Mouse (Mus musculus) activated CD4-positive, CD25-positive, alpha-beta regulatory T cell, adult 4 months (primary cell): ENCODE data around the gene Rexo4. TPM values are rescaled to one million over a fixed set of nuclear protein-coding genes. Genes with fewer than 3 reads are reported as not detected.

Experiments used
- ATAC-seq: one replicate; pipeline ENCODE4 v1.8.0; 2017
- polyA plus RNA-seq, 2 experiments: library from polyadenylated mRNA; unstranded; fragments of 100-300 nt; shearing (Covaris generic); gene quantifications; one replicate each; pipeline ENCODE4 v1.2.1; 2017

Rexo4 gene
- polyA plus RNA-seq, 2 experiments from 2014 or later = 45.0 to 50.3 TPM

DNA sequence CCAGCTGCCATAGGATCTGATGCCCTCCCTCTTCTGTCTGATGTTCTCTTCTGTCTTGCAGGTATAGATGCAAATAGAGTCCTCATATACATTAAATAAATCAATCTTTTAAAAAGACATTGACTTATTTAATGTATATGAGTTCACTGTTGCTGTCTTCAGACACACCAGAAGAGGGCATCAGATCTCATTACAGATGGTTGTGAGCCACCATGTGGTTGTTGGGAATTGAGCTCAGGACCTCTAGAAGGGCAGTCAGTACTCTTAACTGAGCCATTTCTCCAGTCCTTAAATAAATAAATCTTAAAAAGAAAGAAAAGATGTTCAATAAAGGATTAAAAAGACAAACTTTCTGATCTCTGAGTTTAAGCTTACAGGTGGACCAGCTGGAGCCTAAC, 54.8 kb downstream of the Rexo4 start:
- ATAC-seq = no peak

DNA sequence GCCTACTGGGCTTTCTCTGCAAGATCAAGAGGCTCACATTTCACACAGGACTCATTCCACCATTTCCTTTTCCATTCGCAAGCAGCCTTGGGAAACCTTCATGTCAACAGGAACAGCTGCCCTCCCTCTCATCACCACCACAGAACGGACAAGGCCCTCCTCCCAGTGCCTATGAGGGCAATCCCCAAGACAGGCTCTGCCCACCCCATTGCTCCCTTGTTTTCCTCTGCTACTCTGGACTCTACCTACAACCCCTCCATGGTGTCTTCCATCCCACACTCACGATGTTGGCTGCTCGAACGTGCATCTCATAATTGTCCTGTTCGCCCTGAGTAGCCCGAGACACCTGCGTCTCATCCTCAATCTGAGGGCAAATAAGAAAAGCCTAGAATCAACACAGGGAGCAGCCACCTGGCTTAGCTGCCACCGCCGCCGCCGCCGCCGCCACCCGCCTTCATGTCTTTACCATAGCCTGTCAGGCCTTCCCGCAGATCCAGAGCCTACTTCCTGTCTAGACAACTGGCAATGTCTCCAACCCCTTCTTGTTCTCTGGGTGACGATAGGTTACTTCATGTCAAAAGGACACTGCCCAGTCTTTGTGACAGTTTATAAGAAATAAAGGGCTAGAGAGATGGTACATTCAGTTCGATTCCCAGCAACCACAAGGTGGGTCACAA, 55.3 kb downstream of the Rexo4 start:
- no peak for ATAC-seq

- no peak for ATAC-seq
Measured at GRCm38 (mm10) chr2:26907109-26907508, 57.1 kb downstream of the Rexo4 start.

GRCm38 (mm10) chr2:26906431-26906830, 57.8 kb downstream of the Rexo4 start:
- no peak for ATAC-seq

DNA sequence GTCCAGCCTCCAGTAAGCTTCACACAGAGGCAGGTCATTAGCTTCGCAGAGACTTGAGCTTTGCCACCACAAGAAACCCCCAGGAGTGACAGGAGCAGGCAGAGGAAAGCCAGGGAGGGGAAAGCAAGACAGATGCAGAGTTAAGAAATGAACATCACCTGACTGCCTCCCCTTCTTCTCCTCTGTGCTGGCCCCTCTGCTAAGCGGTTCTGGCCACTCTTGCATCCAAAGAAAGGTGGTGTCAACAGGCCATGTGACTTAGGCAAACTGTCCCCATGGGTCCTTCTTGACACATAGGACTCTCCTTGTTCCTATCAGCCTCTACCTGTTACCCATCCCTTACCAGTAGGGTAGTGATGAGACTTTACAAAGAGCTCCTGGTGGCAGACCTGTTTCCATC, 58.2 kb downstream of the Rexo4 start:
- ATAC-seq = no peak

Other genes with a start within 250 kb of the Rexo4 start
- not detected for gene Abo, start 99.4 kb downstream of the Rexo4 start, polyA plus RNA-seq
- 10 to 100 TPM; 17.5 to 25.5 TPM for gene Surf6, start 61.5 kb downstream of the Rexo4 start, polyA plus RNA-seq
- 10 to 100 TPM; 10.3 to 11.3 TPM for gene Med22, start 53.7 kb downstream of the Rexo4 start, polyA plus RNA-seq
- 1,000 to 10,000 TPM in 1 of 2 experiments, 100 to 1,000 TPM in 1; 720 to 1,212 TPM for gene Rpl7a, start 53.6 kb downstream of the Rexo4 start, polyA plus RNA-seq
- 10 to 100 TPM; 41.8 to 46.6 TPM for gene Surf2, start 48.0 kb downstream of the Rexo4 start, polyA plus RNA-seq
- 100 to 1,000 TPM; 115 to 121 TPM for gene Surf1, start 47.9 kb downstream of the Rexo4 start, polyA plus RNA-seq
- gene Surf4, start 30.5 kb downstream of the Rexo4 start, polyA plus RNA-seq = 10 to 100 TPM; 75.1 to 87.6 TPM
- gene Stkld1, start 30.3 kb downstream of the Rexo4 start, polyA plus RNA-seq = under 1 TPM; 0.28 to 0.50 TPM
- not detected for gene Adamts13, start 9.0 kb upstream of the Rexo4 start, polyA plus RNA-seq
- 10 to 100 TPM; 16.9 to 19.1 TPM for gene Cacfd1, start 45.5 kb upstream of the Rexo4 start, polyA plus RNA-seq
- gene Slc2a6, start 63.6 kb upstream of the Rexo4 start, polyA plus RNA-seq = 1 to 10 TPM; 2.1 to 3.2 TPM
- not detected for gene Mymk, start 107.8 kb upstream of the Rexo4 start, polyA plus RNA-seq
- not detected for gene Adamtsl2, start 115.0 kb upstream of the Rexo4 start, polyA plus RNA-seq
- not detected for gene Fam163b, start 178.1 kb upstream of the Rexo4 start, polyA plus RNA-seq
- not detected for gene Dbh, start 200.8 kb upstream of the Rexo4 start, polyA plus RNA-seq